Mouse (Mus musculus) spleen, postnatal 36 days (tissue): Measurements from ENCODE around the gene Vrk1.

Experiments
- DNase-seq, 2 experiments: peaks; one replicate each; pipeline ENCODE4 v3.0.0; 2022; ENCODE audit warnings: low spot score in 2 of 2, mixed read lengths in 1 of 2

Gene Vrk1

DNA sequence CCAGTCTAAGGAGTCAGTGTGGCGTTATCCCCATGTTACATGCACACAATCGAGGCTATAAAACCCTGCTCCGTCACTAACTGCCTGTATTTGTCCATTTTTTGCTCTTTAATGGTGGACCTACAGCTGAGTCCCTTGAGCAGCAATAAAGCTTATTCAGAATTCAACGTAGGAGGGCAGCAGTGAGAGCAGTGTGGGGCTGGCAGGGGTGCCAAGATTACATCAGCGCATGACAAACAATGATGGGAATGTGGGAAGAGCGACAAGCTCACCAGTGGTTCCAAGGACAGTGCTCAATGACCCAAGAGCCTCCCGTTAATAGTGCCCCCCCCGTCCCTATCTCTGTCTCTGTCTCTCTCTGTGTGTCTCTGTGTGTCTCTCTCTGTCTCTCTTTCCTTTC lies 8.3 kb upstream of the Vrk1 start:
- no peak for DNase-seq

DNA sequence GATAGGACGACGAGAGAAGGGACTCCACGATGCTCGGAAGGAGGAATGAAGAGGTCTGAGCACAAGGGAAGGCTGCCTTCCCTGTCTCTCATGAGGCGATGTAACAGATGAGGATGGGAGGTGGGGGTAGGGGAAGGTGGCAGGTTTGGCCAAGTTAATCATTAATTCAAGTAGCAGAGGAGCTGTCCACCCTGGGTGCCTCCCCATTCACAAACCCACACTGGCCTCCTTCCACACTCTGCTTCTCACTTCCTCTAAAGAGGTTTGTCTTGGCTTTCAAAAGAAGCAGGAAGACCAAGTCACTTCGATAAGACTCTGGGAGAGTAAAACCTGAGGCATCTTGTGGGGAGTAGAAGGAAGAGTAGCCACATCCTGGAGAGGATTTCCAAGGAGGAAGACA lies 5.3 kb upstream of the Vrk1 start:
- no peak for DNase-seq

DNA sequence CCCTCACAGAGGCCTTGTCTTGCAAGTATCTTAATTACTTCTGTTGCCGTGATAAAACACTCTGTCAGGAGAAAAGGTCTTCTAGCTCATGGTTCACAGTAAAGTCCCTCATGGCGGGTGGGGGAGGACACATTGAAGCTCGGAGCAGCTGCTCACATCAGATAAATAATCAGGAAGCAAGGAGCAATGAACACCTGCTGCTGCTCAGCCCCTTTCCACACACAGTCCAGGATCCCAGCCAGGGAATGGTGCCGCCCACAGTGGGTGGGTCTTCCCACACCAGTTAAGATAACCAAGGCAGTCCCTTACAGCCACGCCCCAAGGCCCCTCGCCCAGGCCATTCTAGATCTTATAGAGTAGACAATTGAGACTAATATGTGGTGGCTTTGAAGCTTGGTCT lies 3.8 kb upstream of the Vrk1 start:
- DNase-seq = peak; percentile 6 to 27

- DNase-seq = no peak
Observed at GRCm38 (mm10) chr12:106008348-106009050, 1.5 kb upstream of the Vrk1 start.

DNA sequence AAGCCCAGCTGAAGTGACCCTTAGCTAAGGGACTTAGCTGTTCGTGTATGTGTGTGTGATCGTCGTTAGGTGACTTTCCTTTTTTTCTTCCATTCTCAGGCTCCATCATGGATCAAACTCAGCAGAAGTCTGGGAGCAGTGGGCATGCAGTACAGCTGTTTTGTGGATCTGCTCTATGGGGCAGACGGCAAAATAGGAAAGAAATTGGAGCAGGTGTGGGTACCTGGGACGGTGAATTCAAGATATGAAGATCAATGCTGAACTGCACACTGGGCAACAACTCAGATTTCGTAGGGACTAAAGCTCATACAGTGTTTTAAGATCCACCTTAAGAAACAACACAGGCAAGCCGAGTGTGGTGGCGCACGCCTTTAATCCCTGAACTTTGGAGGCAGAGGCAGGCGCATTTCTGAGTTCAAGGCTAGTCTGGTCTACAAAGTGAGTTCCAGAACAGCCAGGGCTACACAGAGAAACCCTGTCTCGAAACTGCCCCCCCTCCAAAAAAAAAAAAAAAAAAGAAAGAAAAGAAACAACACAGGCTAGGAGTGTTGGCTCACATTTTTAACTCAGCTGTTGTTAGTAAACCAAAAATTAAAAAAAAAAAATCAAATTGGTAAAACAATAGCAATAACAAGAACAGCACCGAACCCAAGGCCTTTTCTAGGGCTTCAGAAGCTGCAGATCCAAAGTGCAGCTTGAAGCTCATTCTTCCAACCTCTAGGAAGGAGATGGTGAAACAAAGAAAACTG lies 732 bp upstream of the Vrk1 start:
- DNase-seq = no peak

DNA sequence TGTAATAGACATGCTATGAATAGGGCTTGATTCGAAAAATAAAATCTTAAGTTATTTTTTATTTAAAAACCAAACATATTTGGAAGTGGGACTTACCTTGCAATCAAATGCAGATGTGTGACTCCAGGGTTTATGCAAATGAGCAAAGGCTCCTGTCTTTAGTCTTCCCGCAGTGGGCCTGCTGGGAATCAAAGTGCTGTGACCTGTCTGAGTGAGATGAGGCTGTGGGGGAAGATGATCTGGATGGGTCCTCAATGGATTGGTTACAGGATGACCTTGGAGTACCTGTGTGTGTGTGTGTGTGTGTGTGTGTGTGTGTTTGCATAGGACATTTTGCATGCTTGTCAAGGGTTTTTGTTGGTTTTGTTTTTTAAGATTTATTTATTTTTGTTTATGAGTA lies 2.1 kb downstream of the Vrk1 start:
- DNase-seq = no peak

DNA sequence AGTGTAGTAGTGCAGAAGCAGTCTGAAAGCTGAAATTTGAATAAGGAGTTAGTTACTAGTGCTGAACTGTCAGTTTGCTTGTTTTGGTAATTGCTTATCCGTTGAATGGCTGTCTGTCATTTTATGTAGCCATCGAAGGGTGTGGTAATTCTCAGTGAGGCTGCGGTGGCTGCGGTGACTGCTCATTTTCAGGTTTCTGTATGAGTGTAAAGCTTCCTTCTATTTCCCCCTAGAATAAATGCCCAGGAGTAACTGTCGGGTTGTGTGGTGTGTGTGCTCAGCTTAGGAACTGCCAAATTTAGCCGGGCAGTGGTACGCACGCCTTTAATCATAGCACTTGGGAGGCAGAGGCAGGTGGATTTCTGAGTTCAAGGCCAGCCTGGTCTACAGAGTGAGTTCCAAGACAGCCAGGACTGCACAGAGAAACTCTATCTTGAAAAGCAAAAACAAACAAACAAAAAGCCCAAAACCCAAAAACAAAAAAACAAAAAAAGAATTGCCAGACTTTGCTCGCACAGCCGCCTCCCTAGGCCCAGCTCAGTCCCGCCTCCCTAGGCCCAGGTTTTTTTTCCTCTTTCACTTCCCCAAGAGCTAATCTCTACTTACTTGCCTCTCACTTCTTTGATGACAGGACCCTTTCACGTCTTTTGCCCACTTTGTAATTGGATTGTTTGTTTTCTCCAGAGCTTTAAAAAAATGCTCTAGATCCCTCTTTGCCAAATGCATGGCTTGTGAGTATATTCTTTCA lies 6.4 kb downstream of the Vrk1 start:
- DNase-seq = peak; percentile 22 to 32

GRCm38 (mm10) chr12:106020063-106020462 lies 10.0 kb downstream of the Vrk1 start:
- no peak for DNase-seq

- DNase-seq = no peak
Observed at GRCm38 (mm10) chr12:106023652-106024051, 13.6 kb downstream of the Vrk1 start.

DNA sequence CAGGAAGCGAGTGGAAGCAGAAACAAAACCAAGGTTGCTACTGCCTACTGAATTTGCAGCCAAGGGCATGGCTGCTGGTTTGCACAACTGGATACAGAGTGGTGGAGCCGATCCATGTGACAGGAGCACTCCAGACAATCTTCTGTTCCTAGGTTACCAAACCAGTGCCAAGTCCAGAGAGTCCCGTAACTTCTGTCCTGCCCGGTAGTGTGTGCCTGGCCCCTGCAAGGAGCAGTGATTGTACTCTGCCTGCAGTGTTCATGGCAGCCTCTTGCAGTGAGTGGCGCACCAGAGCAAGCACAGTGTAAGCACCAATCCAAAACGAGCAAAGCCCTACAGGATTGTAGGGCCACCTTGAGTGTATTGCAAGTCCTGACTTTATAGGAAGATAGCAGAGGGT lies 15.4 kb downstream of the Vrk1 start:
- DNase-seq = no peak

DNA sequence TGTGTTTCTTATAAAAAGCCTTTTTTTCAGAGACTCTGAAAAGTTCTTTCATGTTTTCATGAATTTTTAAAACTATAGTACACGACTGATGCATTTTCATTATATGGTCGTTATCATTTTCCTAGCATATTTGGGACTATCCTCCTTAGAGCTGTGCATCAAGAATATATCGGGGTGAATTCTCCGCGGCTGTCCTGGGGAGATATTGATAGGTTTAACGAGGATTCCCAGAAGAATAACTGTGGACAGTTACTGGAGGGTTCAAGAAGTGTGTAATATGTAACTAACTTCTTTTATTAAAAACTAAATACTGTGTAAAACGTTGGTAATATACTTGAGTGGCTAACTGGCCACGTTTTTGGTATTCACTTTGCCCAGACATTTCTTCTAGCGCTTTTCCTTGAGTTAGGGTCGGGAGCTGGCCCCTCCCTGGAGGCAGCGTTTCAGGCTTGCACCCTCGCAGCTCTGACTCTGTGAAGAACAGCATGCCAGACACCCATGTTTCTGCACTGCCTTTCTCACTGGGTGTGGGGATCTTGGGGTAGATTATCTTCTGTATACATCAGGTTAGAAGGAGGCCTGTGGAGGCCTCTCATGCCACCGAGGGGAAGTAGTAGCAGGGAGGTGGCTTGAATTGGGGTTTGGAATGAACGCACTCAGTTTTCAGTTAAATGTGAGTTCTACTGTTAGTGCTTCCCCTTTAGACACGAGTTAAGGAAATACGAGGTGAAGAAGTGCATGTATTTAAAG lies 16.5 kb downstream of the Vrk1 start:
- peak; percentile 29 to 39 for DNase-seq

DNA sequence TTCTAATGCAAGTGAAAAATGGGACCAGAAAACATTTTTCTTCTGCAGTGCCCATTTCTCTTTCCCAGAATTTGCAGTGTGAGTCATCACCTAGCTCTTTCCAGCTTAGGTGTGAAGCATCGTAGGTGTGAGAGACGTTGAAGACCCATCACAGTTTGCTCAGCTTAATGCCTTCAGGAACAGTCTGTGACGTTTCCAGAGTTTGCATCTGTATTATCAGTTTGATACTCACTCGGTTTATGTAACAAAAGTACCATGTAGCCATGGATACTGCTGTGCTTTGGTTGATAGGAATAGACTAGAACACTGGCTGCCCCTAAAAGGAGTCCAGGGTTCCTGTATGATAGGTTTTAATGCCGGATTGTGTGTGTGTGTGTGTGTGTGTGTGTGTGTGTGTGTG lies 17.3 kb downstream of the Vrk1 start:
- no peak for DNase-seq

DNA sequence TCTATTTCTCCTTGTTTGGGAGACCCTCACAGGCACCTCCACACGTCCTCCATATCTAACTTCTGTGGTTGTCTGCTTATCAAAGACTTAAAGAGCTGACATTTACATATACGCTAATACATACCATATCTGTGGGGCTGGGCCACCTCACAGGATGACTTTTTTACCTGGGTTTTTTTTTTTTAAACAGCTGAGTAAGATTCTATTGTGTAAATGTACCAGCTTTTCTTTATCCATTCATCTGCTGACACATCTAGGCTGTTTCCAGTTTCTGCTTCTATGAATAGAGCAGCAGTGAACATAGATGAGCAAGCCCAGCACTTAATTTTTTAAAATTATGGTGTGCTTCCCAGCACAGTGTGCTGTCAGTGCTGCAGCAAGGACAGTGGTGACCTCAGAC lies 19.6 kb downstream of the Vrk1 start:
- DNase-seq = no peak

DNA sequence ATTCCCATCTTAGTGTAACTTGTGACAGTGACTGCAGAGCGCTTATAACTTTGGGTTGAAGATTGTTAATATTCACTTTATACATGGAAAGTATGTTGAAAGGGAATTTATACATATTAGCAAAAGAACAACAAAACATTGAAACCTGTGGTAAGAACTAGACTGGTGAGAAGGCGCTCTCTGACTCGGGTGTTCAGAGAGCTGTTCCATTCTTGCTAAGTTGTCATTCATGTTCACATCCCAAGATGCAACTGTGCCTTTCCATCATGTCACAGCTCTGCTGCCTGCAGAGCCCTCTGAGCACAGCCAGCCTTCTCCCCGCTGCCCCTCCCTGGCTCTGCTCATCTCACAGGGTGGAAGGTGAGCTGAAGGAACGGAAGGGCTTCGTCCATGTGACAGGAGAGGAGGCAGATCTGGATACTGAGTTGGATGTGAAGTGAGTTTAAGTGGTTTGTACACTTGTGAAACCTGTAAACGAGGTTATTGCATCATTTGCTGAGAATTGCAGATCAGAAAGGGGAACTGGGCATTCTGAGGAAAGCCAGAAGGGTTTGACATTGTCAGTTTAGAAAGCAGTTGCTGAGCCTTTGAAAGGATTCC lies 20.2 kb downstream of the Vrk1 start:
- peak in 1 of 2 experiments; percentile 31 for DNase-seq

GRCm38 (mm10) chr12:106030796-106031195 lies 20.8 kb downstream of the Vrk1 start:
- DNase-seq = no peak

- peak in 1 of 2 experiments; percentile 15 for DNase-seq
Observed at GRCm38 (mm10) chr12:106031916-106032315, 21.9 kb downstream of the Vrk1 start.

DNA sequence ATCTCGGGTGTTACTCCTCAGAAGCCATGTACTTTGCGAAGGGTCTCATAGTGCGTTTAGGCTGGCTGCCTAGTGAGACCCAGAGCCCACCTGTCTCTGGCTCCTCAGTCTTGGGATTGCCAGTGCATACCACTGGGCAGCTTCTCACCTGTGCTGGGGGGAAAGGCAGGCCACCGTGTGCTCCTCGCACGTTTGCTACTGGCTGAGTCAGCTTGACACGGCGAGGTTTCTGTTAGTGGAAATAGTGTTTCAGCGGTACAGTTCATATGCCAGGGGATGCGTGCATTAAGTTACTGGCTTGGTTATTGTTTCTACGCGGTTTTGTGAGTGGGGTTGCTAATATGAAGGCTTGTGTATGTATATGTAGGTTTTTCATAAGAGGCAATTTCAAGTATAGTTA lies 22.3 kb downstream of the Vrk1 start:
- DNase-seq = no peak

- peak; percentile 40 to 48 for DNase-seq
Observed at GRCm38 (mm10) chr12:106034267-106034666, 24.2 kb downstream of the Vrk1 start.

GRCm38 (mm10) chr12:106034761-106035160 lies 24.7 kb downstream of the Vrk1 start:
- DNase-seq = no peak

DNA sequence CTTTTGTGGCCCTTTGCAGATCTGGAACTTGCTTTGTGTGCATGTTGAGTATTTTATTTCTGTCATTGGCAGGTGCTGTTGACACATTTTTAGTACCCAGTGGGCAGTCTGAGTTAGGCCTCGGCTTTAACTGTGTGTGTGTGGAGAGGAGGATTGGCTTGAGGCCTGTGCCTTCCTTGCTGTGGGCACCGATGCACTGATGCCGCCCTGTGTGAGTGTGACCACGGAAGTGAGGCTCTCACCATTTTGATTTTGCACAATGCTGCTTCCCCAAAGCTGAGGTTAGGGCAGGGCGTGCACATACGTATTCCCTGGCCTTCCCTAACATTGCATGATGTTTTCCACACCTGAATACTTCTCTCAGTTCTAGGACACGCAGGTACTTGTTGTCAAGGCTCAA lies 30.2 kb downstream of the Vrk1 start:
- DNase-seq = no peak

GRCm38 (mm10) chr12:106046143-106046795 lies 36.2 kb downstream of the Vrk1 start:
- DNase-seq = no peak
